Mouse (Mus musculus) neutrophil, adult 83 days (primary cell): ENCODE data around the gene Pramef17. TPM values are rescaled to one million over a fixed set of nuclear protein-coding genes. Genes with fewer than 3 reads are reported as not detected.

ENCODE experiments used
- total RNA-seq, 2 experiments: library from RNA; stranded (reverse); gene quantifications; one replicate each; pipeline ENCODE4 v1.2.4; 2023

Pramef17 gene
- total RNA-seq: not detected

GRCm38 (mm10) chr4:143994269-143994668, at the start of gene Pramef17:
Gene Pramef17 (minus strand): TSS chr4:143994369.

GRCm38 (mm10) chr4:143966850-143967249, 27.3 kb downstream of the Pramef17 start, which contains the start of gene Gm13101:
Gene Gm13101 (minus strand): TSS chr4:143966950.

GRCm38 (mm10) chr4:143950916-143951315, 43.3 kb downstream of the Pramef17 start, which contains the start of gene Pramef25:
Gene Pramef25 (minus strand): TSS chr4:143951016.

Other genes starting within 250 kb of the Pramef17 start
- not detected for gene Gm13023, start 205.0 kb downstream of the Pramef17 start, total RNA-seq
- gene Gm13084, start 178.3 kb downstream of the Pramef17 start, total RNA-seq: not detected
- gene Gm13103, start 147.9 kb downstream of the Pramef17 start, total RNA-seq: not detected
- not detected for gene Pramef6, start 94.0 kb downstream of the Pramef17 start, total RNA-seq
- not detected for gene Pramef25, start 43.4 kb downstream of the Pramef17 start, total RNA-seq
- not detected for gene Gm13101, start 27.4 kb downstream of the Pramef17 start, total RNA-seq
- gene Pramel4, start 64.8 kb upstream of the Pramef17 start, total RNA-seq: not detected
- gene Gm13102, start 112.1 kb upstream of the Pramef17 start, total RNA-seq: not detected
- not detected for gene Oog3, start 168.3 kb upstream of the Pramef17 start, total RNA-seq
- gene Oog2, start 196.3 kb upstream of the Pramef17 start, total RNA-seq: not detected
- gene C87977, start 218.9 kb upstream of the Pramef17 start, total RNA-seq: not detected